Mouse (Mus musculus) adrenal gland, postnatal 0 days (tissue): ENCODE data around the gene Zmynd10. TPM values are rescaled to one million over a fixed set of nuclear protein-coding genes. Genes with fewer than 3 reads are reported as not detected.

Experiments used
- polyA plus RNA-seq: library from polyadenylated mRNA; unstranded; fragments of >200 nt; fragmentation: Nextera tagmentation; extraction: Ambion mirVana; gene quantifications from 2 replicates; pipeline ENCODE4 v1.2.1, GENCODE M21; 2015

The Zmynd10 gene
- polyA plus RNA-seq: 0.87 and 0.88 TPM in 2 replicates

DNA sequence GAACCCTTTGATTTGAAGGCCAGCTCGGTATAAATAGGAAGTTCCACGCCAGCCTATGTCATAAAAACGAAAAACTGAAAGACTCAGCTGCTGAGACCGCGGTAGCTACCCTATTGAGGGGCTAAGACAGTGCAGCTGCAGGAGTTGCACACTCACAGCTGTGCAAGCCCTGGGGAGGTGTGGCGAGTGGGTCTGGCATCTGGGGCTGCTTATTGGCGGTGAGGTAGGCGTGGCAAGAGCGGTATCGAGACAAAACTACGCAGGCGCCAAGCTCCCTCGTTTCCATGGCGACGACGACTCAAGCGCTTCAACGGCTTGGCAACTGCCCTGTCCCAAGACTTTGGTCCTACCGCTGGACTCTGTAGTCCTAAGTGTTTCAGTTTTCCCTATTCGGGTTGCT is at the start of gene Zmynd10:
Gene Zmynd10, plus strand, starts transcription at position 273 of the 400 bp plus-strand sequence.

DNA sequence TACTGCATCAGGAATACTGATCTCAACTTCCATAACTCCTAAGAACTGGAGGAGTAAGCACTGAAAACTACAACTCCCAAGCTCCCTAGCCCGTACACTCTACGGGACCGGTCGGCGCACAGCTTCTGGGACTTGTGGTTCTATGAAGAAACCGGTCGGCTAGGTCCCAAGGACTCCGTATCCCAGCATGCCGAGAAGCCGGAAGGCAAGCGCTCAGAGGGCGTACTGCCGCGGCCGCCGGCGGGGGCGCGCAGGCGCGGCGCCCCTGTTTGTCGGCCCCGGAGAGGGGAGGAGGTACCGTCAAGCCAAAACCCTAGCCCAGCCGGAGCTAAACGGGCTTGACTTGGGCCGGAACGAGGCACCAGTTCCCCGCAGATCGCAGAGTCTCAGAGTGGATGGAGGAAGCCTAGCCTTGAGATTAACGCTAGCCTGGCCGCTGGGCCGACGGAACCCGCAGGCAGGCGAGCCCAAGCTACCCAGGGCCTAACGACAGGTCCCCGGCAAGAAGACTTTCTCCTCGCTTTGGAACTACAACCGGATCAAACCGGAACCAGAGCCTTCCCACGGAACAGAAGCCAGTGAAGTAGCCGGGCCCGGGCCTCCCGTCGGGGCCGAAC is 13.2 kb upstream of the Zmynd10 start, which contains the start of gene Tmem115:
Gene Tmem115, plus strand, starts transcription at position 155 of the 617 bp plus-strand sequence.

DNA sequence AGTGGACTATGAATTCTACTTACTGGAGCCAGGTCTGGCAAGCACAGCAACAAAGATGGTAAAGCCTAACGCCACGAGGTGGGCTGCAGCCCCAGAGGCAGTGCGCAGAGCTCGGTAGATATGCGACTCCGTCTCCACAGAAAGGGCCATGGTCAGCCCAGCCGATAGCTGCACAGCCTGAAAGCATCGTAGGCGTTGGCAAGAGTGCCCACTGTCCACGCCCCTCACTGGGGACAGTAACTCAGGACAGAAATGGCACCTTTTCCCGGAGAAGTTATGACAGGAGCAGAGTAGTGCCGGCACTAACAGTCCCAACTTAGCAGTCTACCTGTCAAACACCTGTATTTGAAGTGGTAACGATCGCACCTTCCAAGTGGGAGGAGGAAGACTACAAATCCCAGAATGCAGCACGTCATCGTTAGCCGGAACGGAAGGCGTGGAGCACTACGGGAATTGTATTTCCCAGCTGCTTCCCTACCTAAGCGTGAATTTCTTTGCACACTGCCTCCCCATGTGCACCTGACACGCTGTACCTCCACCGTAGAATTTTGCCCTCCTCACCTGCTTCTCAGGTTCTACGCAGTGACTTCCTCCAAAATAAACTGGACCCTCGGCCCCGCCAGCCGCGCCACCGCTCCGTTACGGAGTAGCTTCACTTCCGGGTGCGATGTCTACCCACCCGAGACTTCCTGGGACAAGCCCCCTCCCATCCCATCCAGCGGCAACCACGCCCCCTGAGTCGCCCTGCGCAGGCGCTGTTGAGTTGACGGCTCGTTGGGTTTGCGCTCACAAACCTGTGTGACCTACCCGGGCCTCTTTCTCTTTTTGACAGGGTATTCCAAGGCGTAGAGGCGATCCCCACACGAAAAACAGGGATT is 5.4 kb upstream of the Zmynd10 start, which contains the start of the genes Cyb561d2 and Nprl2:
Gene Cyb561d2, minus strand, starts transcription at position 720 of the 878 bp plus-strand sequence.
Gene Nprl2, plus strand, starts transcription at position 753 of the 878 bp plus-strand sequence.

DNA sequence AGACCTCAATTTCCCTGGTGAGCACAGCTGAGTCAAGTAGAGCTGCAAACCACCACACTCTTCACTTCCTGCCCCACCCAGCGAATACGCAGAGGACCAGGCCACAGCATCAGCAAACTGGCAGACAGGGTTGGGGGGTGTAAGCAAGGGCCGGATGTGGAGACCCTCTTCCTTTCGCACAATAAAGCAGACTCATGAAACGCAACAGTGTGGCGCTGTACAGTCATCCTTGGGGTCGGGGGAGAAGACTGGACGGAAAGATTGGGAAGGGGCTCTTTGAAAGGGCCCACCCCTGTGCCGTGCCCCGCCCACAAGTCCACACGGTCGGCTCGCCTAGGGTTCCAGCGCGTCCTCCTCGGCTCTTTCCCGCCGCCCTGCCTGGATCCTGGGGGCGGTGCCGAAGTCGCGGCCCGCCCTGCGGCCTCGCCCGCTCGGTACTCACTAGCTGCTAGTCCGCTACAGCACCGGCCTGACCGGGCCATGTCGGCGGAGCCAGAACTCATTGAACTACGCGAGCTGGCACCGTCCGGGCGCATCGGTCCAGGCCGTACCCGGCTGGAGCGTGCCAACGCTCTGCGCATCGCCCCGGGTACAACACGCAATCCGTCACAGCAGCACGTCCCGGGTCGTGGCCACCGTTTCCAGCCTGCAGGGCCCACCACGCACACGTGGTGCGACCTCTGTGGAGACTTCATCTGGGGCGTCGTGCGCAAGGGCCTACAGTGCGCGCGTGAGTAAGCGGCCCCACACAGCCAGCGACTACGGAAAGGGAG is 4.2 kb downstream of the Zmynd10 start, which contains the start of gene Rassf1:
Gene Rassf1, plus strand, starts transcription at position 439 of the 773 bp plus-strand sequence.

DNA sequence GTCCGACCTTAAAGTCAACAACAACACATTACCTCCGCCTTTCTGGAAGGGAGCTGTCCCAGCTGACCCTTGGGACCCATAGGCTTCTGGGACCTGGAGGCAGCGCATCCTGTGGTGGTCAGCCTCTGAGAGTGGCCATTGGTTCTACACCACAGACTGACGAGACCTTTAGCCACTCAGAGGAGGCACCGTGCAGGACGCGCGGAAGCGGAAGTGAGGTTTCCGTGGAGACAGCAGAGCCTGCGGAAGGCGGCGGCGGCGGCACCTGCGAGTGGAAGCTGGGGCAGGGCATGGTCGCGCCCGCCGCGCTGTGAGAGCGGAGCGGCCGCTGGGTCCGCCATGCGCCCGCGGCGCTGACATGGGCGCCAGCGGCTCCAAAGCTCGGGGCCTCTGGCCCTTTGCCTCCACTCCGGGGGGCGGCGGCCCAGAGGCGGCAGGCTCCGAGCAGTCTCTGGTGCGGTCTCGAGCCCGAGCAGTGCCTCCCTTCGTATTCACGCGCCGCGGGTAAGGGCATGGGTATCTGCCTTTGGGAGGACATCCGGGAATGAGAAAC is 16.0 kb downstream of the Zmynd10 start, which contains the start of gene Tusc2:
Gene Tusc2, plus strand, starts transcription at position 227 of the 553 bp plus-strand sequence.

DNA sequence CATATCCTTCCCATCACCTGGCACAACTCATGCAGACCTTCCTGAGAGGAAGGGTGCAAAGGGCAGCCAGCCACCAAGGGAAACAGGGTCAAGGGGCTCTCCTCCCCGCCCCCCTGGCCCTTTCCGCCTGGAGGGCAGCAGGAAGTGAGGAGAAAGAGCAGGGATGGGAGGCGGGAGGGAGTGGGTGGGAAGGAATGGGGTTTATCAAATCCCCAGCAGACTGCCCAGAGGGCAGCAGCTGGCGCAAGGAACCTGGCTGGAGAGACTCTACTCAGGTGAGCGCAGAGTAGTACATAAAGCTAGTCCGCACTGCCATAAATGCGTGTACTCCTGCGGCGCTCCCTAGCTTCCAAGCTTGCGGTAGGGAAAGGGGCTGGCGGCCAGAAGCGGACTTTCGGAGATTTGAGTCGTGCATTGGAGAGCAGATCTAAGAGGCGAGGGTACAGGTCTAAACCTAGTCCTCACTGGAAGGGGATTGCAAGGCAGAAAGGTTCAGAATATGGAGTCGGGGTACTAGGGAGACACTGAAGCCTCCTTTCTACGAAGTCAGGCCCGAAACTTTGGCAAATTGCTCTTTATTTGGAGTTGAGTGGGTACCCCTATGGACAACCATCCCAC is 20.7 kb downstream of the Zmynd10 start, which contains the start of gene Hyal2:
Gene Hyal2, plus strand, starts transcription at position 244 of the 618 bp plus-strand sequence.

DNA sequence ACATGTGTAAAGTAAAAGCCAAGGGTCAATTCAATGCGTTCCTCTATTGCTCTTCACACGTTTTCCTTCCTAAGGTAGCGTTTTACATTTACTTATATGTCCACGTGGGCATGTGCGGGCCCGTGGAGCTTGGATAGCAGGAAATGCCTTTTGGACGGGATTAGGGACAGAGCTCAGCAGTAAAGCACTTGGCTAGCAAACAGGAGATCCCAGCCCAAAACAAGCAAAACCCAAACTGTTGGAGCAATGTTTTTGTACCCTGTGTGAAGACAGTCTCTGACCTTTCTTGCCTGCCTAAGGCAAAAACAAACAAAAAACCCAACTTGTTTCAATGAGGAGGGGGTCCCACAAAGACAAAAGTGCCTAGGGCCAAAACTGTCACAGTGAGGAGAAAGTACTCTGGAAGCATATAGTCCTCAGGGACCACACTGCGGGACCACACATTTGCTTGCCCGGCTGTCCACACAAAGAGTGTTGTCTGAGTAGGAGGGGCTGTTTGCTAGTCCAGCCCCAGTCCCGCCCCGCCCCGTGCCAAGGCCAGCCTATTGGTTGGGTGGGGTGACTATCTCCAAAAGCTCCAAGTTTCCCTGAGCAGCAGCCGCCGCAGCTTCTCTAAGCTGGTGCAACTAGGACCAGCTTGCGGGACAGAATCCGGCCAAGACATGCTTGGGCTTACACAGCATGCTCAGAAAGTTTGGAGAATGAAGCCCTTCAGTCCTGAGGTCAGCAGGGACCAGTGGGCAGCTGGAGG is 29.4 kb downstream of the Zmynd10 start, which contains the start of gene Hyal1:
Gene Hyal1, plus strand, starts transcription at position 571 of the 751 bp plus-strand sequence.

DNA sequence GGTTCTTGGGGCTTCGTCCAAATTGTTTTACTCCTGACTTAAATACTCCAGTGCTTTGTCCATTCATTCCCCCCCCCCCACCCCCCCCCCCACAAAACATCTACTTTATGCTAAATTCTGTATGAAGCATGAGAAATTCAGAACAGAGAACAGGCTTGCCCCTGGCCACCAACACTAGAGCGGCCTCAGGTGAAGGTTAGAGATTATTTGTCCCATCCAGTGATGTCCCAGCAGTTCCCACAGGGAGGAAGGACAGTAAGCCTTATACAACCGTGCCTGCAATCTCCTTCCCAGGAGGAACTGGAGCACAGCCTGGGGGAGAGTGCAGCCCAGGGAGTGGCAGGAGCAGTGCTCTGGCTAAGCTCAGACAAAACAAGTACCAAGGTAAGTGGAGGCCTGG is 31.5 kb downstream of the Zmynd10 start, which contains the start of gene Naa80:
Gene Naa80, plus strand, starts transcription at position 301 of the 400 bp plus-strand sequence.

DNA sequence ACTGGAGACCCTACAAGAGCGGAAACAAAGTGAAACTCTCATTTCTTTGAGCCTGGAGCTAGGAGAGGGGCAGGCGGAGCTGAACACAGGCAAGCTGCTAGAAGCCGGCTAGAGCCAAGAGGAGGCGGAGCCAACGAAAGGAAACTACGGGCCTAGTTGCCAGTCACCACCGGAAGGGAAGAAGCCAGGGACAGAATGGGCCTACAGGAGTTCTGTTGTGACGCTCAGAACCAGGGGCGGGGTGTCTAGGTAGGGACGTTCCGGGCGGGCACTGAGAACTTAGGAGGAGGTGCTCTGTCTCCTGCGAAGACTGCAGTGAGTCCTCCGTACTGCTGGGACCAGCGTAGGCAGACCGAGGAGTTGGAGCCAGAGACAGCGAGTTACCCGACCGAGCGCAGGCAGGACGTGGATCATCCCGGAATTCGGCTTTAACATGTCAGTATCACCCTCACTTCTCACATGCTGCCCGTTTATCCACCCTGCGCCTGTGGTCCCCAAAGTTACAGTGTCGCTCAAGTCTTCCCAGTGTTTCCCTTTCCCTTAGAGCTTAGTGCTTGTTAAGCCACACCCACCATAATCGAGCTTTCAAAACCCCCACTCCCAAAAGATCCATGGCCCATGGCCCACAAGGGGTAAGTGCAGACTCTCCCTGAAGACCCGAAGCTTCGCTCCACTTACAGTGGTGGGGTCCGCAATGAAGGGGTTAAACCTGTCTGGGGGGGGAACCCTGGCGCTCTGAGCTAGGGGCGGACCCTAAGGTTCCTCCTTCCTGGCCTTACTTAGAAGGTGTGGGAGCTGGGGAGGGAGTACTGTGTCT is 33.6 kb downstream of the Zmynd10 start, which contains the start of gene Hyal3:
Gene Hyal3, plus strand, starts transcription at position 318 of the 817 bp plus-strand sequence.

DNA sequence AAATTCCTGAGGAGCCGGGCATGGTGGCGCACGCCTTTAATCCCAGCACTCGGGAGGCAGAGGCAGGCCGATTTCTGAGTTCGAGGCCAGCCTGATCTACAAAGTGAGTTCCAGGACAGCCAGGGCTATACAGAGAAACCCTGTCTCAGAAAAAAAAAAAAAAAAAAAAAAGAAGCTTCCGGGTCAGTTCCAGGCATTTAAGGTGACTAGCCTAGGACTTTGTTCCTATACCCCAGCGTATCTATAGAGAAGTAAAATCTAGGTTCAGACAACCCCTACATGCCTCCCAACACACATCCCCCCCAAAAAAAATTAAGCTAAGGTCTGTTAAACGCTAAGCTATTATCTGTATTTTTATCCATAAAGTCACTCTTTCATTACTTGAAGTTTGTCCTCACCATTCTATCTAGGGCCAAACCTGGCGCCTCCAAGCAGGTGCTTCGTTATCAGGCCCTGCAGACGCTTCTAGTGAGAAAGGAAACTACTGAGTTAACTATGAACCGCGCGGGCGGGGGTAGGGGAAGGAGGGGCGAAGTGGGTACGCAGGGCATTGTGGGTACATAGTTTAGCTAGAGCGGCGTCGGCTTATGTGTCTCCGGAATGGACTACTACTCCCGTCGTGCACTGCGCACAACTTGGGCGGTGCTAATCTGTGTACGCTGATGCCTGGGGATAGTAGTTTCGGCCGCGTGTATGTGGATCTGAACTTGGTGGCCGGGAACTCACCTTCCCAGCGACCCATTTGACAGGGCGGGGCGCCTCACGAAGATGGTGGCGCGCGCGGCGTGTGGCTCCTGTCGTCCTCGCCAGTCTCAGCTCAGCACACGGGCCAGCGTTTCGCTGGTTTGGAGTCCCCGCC is 40.1 kb downstream of the Zmynd10 start, which contains the start of gene Ifrd2:
Gene Ifrd2, plus strand, starts transcription at position 669 of the 859 bp plus-strand sequence.

Other genes with a start within 250 kb of the Zmynd10 start
- 8.4 and 10.8 TPM in 2 replicates for gene Hemk1, start 208.9 kb upstream of the Zmynd10 start, polyA plus RNA-seq
- gene 6430571L13Rik, start 206.7 kb upstream of the Zmynd10 start, polyA plus RNA-seq: 0.44 and 0.86 TPM in 2 replicates
- gene Cacna2d2, start 147.7 kb upstream of the Zmynd10 start, polyA plus RNA-seq: 0.35 and 0.52 TPM in 2 replicates
- 43.7 and 54.5 TPM in 2 replicates for gene Tmem115, start 13.4 kb upstream of the Zmynd10 start, polyA plus RNA-seq
- 40.5 and 46.6 TPM in 2 replicates for gene Cyb561d2, start 5.1 kb upstream of the Zmynd10 start, polyA plus RNA-seq
- 25.7 and 33.2 TPM in 2 replicates for gene Nprl2, start 5.1 kb upstream of the Zmynd10 start, polyA plus RNA-seq
- gene Rassf1, start 4.3 kb downstream of the Zmynd10 start, polyA plus RNA-seq: 34.4 and 42.2 TPM in 2 replicates
- 63.2 and 71.2 TPM in 2 replicates for gene Tusc2, start 16.0 kb downstream of the Zmynd10 start, polyA plus RNA-seq
- gene Hyal2, start 20.6 kb downstream of the Zmynd10 start, polyA plus RNA-seq: 46.1 and 48.2 TPM in 2 replicates
- gene Hyal1, start 29.6 kb downstream of the Zmynd10 start, polyA plus RNA-seq: 2.8 and 4.5 TPM in 2 replicates
- gene Naa80, start 31.6 kb downstream of the Zmynd10 start, polyA plus RNA-seq: 13.4 and 16.0 TPM in 2 replicates
- 0.85 and 1.5 TPM in 2 replicates for gene Hyal3, start 33.5 kb downstream of the Zmynd10 start, polyA plus RNA-seq
- 20.0 and 31.8 TPM in 2 replicates for gene Ifrd2, start 40.3 kb downstream of the Zmynd10 start, polyA plus RNA-seq
- gene Sema3b, start 61.9 kb downstream of the Zmynd10 start, polyA plus RNA-seq: 8.3 and 8.7 TPM in 2 replicates
- gene Gnai2, start 88.1 kb downstream of the Zmynd10 start, polyA plus RNA-seq: 258 and 304 TPM in 2 replicates
- 5.0 TPM in 2 replicates for gene Slc38a3, start 122.2 kb downstream of the Zmynd10 start, polyA plus RNA-seq
- gene Gnat1, start 132.4 kb downstream of the Zmynd10 start, polyA plus RNA-seq: 0.40 and 1.9 TPM in 2 replicates
- 5.7 and 6.2 TPM in 2 replicates for gene Sema3f, start 163.2 kb downstream of the Zmynd10 start, polyA plus RNA-seq
- 54.4 and 75.5 TPM in 2 replicates for gene Rbm5, start 223.7 kb downstream of the Zmynd10 start, polyA plus RNA-seq